In the genomic region with DNA sequence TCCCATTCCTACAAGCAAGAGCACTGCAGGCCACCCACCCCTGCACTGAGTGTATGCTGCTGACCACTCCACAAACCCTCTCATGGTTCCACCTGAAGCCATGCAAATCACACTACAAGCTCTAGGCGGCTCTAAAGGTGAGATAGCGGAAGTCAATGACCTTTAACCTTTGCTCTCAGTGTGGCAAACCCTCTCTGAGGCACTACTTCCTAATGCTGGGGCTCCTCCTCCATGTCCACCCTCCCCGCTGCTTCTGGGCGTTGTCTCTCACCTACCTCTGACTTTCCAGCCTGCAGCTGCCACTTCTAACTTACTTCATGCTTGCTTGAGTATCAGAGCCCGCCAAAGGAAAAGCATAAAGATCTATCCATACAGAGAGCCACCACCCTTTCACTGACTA, we compare ENCODE assay signal across 20 mouse cellular contexts. TPM values are rescaled to one million over a fixed set of nuclear protein-coding genes. Genes with fewer than 3 reads are reported as not detected.
DNase-seq lines count a peak whose midpoint lies in the region; ATAC-seq and TF ChIP-seq lines count a peak whose summit lies in the region.
"Had no signal": no experiment of that assay in that cellular context is flagged by ENCODE, and none has a peak within 500 bp of the region (broad histone marks: within the 10 kb centered on the region; RNA-seq: fewer than 3 reads in every experiment).

No protein-coding gene starts in this region.

- no peak overlapping the region for H3K4me3 ChIP-seq in lung, postnatal 0 days (ENCODE audit: low read depth, low read length)
- H3K4me3 ChIP-seq in intestine, embryonic 14.5 days (ENCODE audit: low read depth, low read length): no peak overlapping the region
- no peak overlapping the region for H3K4me3 ChIP-seq in liver, embryonic 15.5 days (replicated peaks)
- H3K4me3 ChIP-seq in stomach, embryonic 16.5 days (replicated peaks; ENCODE audit: low read length): no peak overlapping the region
- H3K4me3 ChIP-seq in forebrain, embryonic 15.5 days: no peak overlapping the region
- H3K4me3 ChIP-seq: left cerebral cortex, adult 2 months; limb, embryonic 12.5 days had no signal

- H3K4me1 ChIP-seq in lung, postnatal 0 days (ENCODE audit: insufficient read depth, low read depth, low read length): no peaks in the 10 kb centered on the region
- no peaks in the 10 kb centered on the region for H3K4me1 ChIP-seq in intestine, embryonic 14.5 days (replicated peaks; ENCODE audit: control insufficient read depth, insufficient read depth, low read length)
- peaks cover 27% of the 10 kb centered on the region for H3K4me1 ChIP-seq in liver, embryonic 15.5 days (replicated peaks)
- H3K4me1 ChIP-seq in stomach, embryonic 16.5 days (ENCODE audit: control insufficient read depth, insufficient read depth, low read length): peaks cover 16% of the 10 kb centered on the region
- H3K4me1 ChIP-seq in forebrain, embryonic 15.5 days: no peaks in the 10 kb centered on the region
- H3K4me1 ChIP-seq: limb, embryonic 12.5 days had no signal

- peaks cover 6% of the 10 kb centered on the region; the same call in 1 of the 2 replicates for H3K36me3 ChIP-seq in lung, postnatal 0 days (ENCODE audit: insufficient read depth, low read length)
- H3K36me3 ChIP-seq in intestine, embryonic 14.5 days (ENCODE audit: control insufficient read depth, insufficient read depth, low read length): peaks cover 49% of the 10 kb centered on the region
- H3K36me3 ChIP-seq in liver, embryonic 15.5 days (replicated peaks): peaks cover 18% of the 10 kb centered on the region
- peaks cover 2% of the 10 kb centered on the region; the same call in 1 of the 2 replicates for H3K36me3 ChIP-seq in stomach, embryonic 16.5 days (ENCODE audit: control insufficient read depth, insufficient read depth, low read length)
- peaks cover 23% of the 10 kb centered on the region for H3K36me3 ChIP-seq in forebrain, embryonic 15.5 days

- DNase-seq in lung, postnatal 0 days (ENCODE audit: low spot score): peak; percentile 44
- DNase-seq in lung, adult 18-20 months: no peak
- no peak for DNase-seq in intestine, embryonic 14.5 days (ENCODE audit: low spot score)
- DNase-seq in spleen, adult 18-20 months: no peak
- no peak for DNase-seq in adrenal gland, postnatal 36 days
- DNase-seq: adrenal gland, adult 2 months; cerebellum, adult 11 months; cerebellum, postnatal 25 days; kidney, adult 9 months; midbrain, embryonic 14.5 days; retina, postnatal 1 day; right cerebral cortex, postnatal 4 days; thymus, postnatal 25 days had no signal

- WGBS in lung, postnatal 0 days: 69% methylated on average over 5 of the region's 5 CpGs
- WGBS in intestine, embryonic 14.5 days: 73% methylated on average over 5 of the region's 5 CpGs
- WGBS in liver, embryonic 15.5 days (ENCODE audit: insufficient replicate concordance): 61% methylated on average over 5 of the region's 5 CpGs
- WGBS in stomach, embryonic 16.5 days: 66% methylated on average over 5 of the region's 5 CpGs
- 84% methylated on average over 5 of the region's 5 CpGs for WGBS in forebrain, embryonic 15.5 days

- H3K9me3 ChIP-seq in lung, postnatal 0 days (ENCODE audit: low read length): no peaks in the 10 kb centered on the region
- no peaks in the 10 kb centered on the region for H3K9me3 ChIP-seq in intestine, embryonic 14.5 days (ENCODE audit: control insufficient read depth, low read length)
- no peaks in the 10 kb centered on the region for H3K9me3 ChIP-seq in liver, embryonic 15.5 days (replicated peaks)
- no peaks in the 10 kb centered on the region for H3K9me3 ChIP-seq in stomach, embryonic 16.5 days (replicated peaks; ENCODE audit: control insufficient read depth, low read length)
- no peaks in the 10 kb centered on the region for H3K9me3 ChIP-seq in forebrain, embryonic 15.5 days
- H3K9me3 ChIP-seq: limb, embryonic 12.5 days had no signal

- no peak overlapping the region for H3K4me2 ChIP-seq in lung, postnatal 0 days (replicated peaks; ENCODE audit: low read depth, low read length)
- H3K4me2 ChIP-seq in intestine, embryonic 14.5 days (ENCODE audit: low read length): no peak overlapping the region
- no peak overlapping the region for H3K4me2 ChIP-seq in liver, embryonic 15.5 days
- no peak overlapping the region for H3K4me2 ChIP-seq in stomach, embryonic 16.5 days (ENCODE audit: low read depth, low read length)
- H3K4me2 ChIP-seq in forebrain, embryonic 15.5 days (replicated peaks): no peak overlapping the region
- H3K4me2 ChIP-seq: heart, embryonic 11.5 days; limb, embryonic 12.5 days had no signal

- H3K27me3 ChIP-seq in lung, postnatal 0 days (replicated peaks; ENCODE audit: insufficient read depth, low read length): no peaks in the 10 kb centered on the region
- H3K27me3 ChIP-seq in intestine, embryonic 14.5 days (replicated peaks; ENCODE audit: control insufficient read depth, insufficient read depth, low read length): no peaks in the 10 kb centered on the region
- no peaks in the 10 kb centered on the region for H3K27me3 ChIP-seq in liver, embryonic 15.5 days
- H3K27me3 ChIP-seq in stomach, embryonic 16.5 days (ENCODE audit: control insufficient read depth, insufficient read depth, low read length): no peaks in the 10 kb centered on the region
- no peaks in the 10 kb centered on the region for H3K27me3 ChIP-seq in forebrain, embryonic 15.5 days
- H3K27me3 ChIP-seq: limb, embryonic 12.5 days had no signal

- no peak overlapping the region for H3K27ac ChIP-seq in lung, postnatal 0 days (ENCODE audit: low read length)
- no peak overlapping the region for H3K27ac ChIP-seq in intestine, embryonic 14.5 days (ENCODE audit: low read depth)
- 0 out of 2 replicates have a peak overlapping the region, but pooled peaks have one; percentile 29 for H3K27ac ChIP-seq in liver, embryonic 15.5 days (replicated peaks)
- H3K27ac ChIP-seq in stomach, embryonic 16.5 days (ENCODE audit: low read length): no peak overlapping the region
- no peak overlapping the region for H3K27ac ChIP-seq in forebrain, embryonic 15.5 days (replicated peaks)
- H3K27ac ChIP-seq: left cerebral cortex, adult 2 months; limb, embryonic 12.5 days had no signal

- TF ChIP-seq EP300 in lung, postnatal 0 days (IDR thresholded peaks at IDR 0.05): no peak

- H3K9ac ChIP-seq in lung, postnatal 0 days (replicated peaks; ENCODE audit: low read depth): no peak overlapping the region
- H3K9ac ChIP-seq in intestine, embryonic 14.5 days (ENCODE audit: low read length): no peak overlapping the region
- no peak overlapping the region for H3K9ac ChIP-seq in liver, embryonic 15.5 days
- H3K9ac ChIP-seq in stomach, embryonic 16.5 days (ENCODE audit: low read length): no peak overlapping the region
- no peak overlapping the region for H3K9ac ChIP-seq in forebrain, embryonic 15.5 days (replicated peaks)
- H3K9ac ChIP-seq: limb, embryonic 12.5 days had no signal

- TF ChIP-seq CTCF in lung, postnatal 0 days (IDR thresholded peaks at IDR 0.05): no peak

- peak; percentile 14; the same call in 1 of the 2 replicates for ATAC-seq in lung, postnatal 0 days
- ATAC-seq in intestine, embryonic 14.5 days (replicated peaks; ENCODE audit: low FRiP score, low TSS enrichment, low read depth): 0 out of 2 replicates have a peak, but pooled peaks have one; percentile 54
- peak; percentile 61 for ATAC-seq in liver, embryonic 15.5 days (ENCODE audit: insufficient read depth)
- peak; percentile 33; the same call in 1 of the 2 replicates for ATAC-seq in stomach, embryonic 16.5 days (ENCODE audit: insufficient read depth, low FRiP score)
- ATAC-seq in forebrain, embryonic 15.5 days (replicated peaks): no peak
- ATAC-seq: hindbrain, embryonic 16.5 days had no signal

RNA-seq across cellular contexts. Expression of gene Usp12, which starts 37.5 kb away (rescaled TPM):
- polyA plus RNA-seq in lung, postnatal 0 days (2015; fragmentation: Nextera tagmentation; extraction: Ambion mirVana): 14.5 and 15.4 TPM in 2 replicates
- polyA plus RNA-seq in intestine, embryonic 14.5 days (2014; fragmentation: Nextera tagmentation; extraction: Ambion mirVana): 19.2 and 19.6 TPM in 2 replicates
- polyA plus RNA-seq in liver, embryonic 15.5 days (2015; fragmentation: Nextera tagmentation; extraction: Ambion mirVana): 7.5 and 7.6 TPM in 2 replicates
- polyA plus RNA-seq in stomach, embryonic 16.5 days (2015; fragmentation: Nextera tagmentation; extraction: Ambion mirVana): 18.2 and 18.3 TPM in 2 replicates
- polyA plus RNA-seq in forebrain, embryonic 15.5 days (2015; fragmentation: Nextera tagmentation; extraction: Ambion mirVana): 14.9 and 16.5 TPM in 2 replicates
- total RNA-seq in adrenal gland, postnatal 36 days (2021): 10 to 100 TPM; 30.2 to 36.3 TPM
